Mouse (Mus musculus): ENCODE results near the gene N4bp3.

DNA sequence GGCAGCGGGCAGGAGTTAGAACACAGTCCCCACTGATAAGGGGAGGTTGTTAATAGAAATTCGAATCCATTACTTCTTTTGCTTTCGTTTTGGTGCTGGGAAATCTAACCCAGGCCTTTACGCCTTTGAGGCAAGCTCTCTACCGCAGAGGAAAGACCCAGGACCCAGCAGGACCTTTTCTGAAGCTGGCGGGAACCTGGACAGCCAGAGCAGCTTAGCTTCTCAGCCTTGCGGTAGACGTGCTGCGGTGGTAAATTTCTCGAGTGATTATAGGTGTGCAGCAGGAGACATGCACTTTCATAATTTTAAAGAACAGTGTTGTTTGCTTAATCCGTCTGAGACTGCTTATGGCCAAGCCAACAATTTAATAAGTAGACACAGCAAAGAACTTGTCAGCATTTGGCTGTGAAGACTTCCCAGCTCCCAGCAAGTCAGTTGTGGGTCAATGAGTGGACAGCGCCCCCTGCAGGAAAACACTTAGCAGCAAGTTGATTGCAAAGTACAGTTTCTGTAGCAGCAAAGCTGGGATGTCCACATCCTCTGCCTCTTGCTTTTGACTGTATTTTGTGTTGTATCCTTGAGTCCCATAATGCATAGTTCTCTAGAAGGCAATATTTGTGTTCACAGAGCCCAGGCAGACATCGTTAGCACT, 30.8 kb upstream of the N4bp3 start:
- TF ChIP-seq CTCF (IDR thresholded peaks at IDR 0.05), result peak; percentile 97
- no peak for TF ChIP-seq EP300 (IDR thresholded peaks at IDR 0.05)

All from lung, postnatal 0 days (tissue).